Mouse (Mus musculus): ENCODE measurements at regions not wholly inside any gene's neighbourhood (a gene's known extent, or its start where the extent isn't known, plus 50 kb on each side); places are given as distances from the start of the nearest gene placed in this dataset.
A peak's percentile ranks its signal among the peaks of the same experiment; 100 is the strongest.

GRCm38 (mm10) chr9:79001930-79002329 is 386.6 kb downstream of the Cd109 start:
- TF ChIP-seq CTCF (IDR thresholded peaks at IDR 0.05; ENCODE audit: low read depth) (no peak), EP300 (IDR thresholded peaks at IDR 0.05; ENCODE audit: low read depth) (peak; percentile 72; the same call in 1 of the 2 replicates)

All from heart, postnatal 0 days (tissue).